Mouse (Mus musculus) embryo, embryonic 9.5 days (tissue): Measurements from ENCODE around the gene Ccdc84.
"Not testable (repeated sequence)": the region's sequence is repeated elsewhere in the genome, so short reads cannot be mapped to it uniquely, and the experiment has no call there.

ENCODE experiments used
- DNase-seq: peaks from one replicate; pipeline ENCODE4 v3.0.0-alpha.2; 2017; ENCODE audit errors: extremely low spot score

The Ccdc84 gene

DNA sequence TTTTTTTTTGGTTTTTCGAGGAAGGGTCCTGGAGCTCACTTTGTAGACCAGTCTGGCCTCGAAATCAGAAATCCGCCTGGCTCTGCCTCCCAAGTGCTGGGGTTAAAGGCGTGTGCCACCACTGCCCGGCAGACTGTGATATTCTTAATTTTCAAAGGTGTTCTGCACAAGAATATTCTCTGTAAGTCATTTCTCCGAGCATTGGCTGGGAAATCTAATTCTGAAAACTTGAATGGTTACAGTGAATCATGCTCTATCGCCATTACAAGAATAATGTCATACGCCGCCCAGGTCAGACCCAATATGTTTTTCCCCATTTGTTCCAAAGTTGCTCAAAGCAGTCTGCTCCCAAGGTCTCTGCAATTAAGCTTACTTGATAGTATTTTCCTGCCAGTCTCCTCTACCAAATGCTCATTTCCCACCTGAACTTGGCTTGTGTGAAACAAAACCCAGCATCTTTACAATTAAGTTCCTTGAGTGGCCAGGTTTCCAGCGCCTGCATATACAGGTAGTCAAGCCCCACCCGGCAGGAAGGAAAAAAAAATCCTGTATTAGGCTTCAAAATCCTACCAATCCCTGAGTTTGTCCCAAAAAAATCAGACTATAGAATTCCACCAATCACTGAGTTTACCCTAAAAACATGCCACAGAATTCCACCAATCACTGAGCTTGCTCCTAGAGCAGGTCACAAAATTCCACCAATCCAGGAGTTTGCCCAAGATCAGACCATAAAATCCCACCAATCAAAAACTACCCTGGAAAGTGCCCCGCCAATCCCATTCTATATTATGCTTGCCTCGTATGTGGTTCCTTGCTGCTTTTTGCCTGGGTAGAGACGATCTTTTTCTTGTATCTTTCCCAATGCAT, at the start of gene Ccdc84:
Ccdc84 (minus strand) TSS at position 51 of the 867 bp plus-strand sequence.
- no peak for DNase-seq

- DNase-seq, result no peak
Observed at GRCm38 (mm10) chr9:44461950-44462349, 43.6 kb upstream of the Ccdc84 start.

GRCm38 (mm10) chr9:44457035-44457742, 38.8 kb upstream of the Ccdc84 start:
- DNase-seq, result peak; percentile 72

DNA sequence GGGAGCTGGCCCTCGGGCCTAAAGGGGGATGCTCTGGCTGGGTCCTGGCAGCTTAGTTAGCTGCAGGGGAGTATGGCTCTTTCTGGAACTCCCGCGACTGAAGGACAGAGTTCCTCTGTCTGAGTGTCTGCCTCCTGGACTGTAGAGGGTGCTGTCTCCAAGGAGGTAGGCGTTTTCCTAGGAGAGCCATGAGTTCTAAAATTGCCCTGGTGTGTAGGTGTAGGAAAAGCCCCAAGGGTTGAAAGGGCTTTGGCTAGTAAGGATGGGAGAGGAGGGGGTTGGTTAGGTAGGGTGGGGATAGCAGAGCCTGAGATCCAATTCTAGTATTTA, 36.5 kb upstream of the Ccdc84 start, which contains the start of gene Upk2:
Upk2 (minus strand) TSS at position 86 of the 330 bp plus-strand sequence.
- no peak for DNase-seq

DNA sequence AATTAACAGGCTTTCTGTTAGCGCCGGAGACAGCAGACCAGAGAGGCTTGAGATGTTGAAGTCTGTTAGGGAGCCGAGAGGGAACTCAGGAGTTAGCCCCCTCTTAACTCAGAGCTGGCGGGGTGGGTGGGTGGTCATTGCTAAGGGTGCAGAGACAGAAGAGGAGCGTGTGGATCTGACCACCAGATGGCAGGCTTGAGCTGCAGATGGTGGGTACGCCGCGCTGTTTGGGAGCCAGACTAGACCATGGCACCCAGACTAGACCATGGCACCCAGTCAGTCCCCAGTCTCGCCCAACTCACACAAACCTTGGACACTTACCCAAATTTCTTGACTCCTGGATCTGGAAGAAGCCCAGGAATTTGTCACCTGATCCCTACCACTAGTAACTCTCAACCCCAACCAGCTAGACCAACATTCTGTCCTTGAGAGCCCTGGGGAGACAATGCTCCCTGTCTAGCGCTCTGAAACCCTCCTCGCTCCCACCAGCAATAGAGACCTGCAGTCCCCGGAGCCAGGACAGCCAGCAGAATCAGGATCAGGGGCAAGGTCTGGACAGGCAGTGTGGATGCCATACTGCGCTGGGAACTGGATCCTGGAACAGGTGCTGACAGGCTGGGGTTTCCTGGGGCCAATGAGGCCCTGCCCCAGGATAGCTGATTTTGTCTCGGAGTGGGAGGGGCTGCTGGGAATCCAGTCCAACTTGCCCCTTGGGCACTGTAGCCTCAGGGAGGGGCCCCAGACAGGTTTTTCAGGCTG, 35.9 kb upstream of the Ccdc84 start:
- DNase-seq, result peak; percentile 82

GRCm38 (mm10) chr9:44450387-44450786, 32.0 kb upstream of the Ccdc84 start:
- DNase-seq, result no peak

DNA sequence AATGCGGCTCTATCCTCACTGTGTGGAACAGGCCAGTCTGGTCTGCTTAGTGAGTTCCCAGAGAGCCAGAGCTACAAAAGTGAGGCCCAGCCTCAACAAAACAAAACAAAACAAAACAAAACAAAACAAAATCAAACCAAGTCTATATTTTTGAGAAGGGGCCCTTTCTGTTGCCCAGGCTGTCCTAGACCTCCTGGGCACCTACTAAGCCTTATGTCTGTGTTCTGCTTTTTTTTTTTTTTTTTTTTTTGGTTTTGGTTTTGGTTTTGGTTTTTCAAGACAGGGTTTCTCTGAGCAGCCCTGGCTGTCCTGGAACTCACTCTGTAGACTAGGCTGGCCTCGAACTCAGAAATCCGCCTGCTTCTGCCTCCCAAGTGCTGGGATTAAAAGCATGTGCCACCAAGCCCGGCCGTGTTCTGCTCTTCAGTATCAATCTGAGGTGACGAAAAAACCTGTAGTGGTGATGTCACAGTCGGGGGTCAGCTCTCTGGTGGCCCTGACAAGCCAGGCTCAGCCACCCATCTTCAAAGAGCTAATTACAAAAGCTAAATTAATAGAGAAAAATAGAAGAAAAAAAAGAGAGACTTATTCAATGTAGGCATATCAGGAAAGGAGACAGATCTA, 26.1 kb upstream of the Ccdc84 start:
- not testable (repeated sequence) for DNase-seq

DNA sequence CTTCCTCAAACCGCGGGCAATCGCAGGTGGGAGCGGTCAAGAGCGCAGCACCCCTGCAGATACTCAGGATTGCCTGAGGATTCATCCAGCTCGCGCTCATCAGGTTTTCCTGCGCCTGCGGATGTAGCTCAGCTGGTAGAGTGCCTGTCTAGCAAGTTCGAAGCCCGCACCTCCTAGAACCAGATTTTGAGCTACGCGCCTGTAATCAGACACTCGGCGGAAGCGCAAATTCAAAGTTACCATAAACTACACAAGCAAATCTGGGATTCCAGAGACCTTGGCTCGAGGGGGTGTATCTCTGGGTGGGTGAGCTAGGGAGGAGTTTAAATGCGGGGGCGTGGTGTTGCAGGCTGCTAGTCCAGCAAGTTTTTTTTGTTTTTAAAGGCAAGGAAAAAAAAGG, 22.6 kb upstream of the Ccdc84 start, which contains the start of gene Foxr1:
Foxr1 (minus strand) TSS at position 176 of the 400 bp plus-strand sequence.
- no peak for DNase-seq

- no peak for DNase-seq
Observed at GRCm38 (mm10) chr9:44435747-44436146, 17.4 kb upstream of the Ccdc84 start.

DNA sequence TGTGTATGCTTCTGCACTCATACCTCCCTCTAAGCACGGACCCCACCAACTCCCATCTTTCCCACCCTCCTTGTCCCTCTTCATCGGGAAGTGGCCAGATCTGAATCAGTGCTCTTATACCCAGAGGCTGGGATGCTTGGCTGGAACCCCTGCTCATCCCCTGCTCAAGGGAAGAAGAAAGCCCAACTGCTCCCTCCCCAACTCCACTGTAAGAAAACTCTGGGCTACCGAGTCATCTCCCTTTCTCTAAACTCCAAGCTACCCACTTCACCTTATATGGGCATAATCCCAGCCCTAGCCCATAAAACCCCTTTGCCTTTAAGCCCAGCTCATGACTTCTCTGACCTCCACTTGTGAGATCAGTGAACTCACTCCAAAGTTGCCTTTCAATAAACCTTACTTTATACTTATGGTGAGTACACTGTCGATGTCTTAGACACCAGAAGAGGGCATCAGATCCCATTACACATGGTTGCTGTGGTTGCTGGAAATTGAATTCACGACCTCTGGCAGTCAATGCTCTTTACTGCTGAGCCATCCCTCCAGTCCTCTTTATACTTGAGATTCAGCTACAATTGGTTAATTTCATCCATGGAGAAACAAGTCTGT, 14.3 kb upstream of the Ccdc84 start:
- no peak for DNase-seq

DNA sequence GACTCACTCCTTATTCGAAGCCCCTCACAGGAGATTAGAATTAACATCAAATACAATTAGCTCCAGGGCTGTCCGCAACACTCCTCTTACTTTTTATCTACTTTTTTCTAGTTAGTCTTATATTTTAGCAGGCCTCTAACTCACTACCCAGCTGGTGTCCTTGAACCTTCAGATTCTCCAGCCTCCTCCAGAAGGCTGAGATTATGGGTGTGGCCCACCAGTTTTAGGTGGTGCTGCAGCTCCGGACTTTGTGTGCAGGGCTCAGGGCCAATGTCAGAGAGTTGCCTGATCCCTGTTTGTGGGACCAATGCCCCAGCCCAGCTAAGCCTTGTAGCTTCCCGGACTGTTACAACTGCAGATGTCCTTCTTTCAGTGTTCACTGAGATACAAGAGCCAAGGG, 5.2 kb upstream of the Ccdc84 start:
- no peak for DNase-seq

- no peak for DNase-seq
Observed at GRCm38 (mm10) chr9:44420280-44420898, 2.0 kb upstream of the Ccdc84 start.

DNA sequence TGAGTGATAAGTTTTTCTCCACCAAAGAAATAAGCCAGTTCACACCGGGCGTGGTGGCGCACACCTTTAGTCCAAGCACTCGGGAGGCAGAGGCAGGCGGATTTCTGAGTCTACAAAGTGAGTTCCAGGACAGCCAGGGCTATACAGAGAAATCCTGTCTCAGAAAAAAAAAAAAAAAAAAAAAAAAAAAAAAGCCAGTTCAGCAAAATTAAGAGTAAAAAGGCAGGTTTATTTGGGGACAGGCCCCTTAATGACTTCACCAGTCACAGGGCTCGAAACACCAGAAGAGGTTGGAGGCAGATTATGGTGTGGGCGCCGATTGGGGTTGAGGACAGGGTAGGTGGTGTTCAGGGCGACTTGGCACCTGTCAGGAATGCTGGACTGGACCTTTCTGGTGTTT, 1.4 kb upstream of the Ccdc84 start:
- DNase-seq, result not testable (repeated sequence)

DNA sequence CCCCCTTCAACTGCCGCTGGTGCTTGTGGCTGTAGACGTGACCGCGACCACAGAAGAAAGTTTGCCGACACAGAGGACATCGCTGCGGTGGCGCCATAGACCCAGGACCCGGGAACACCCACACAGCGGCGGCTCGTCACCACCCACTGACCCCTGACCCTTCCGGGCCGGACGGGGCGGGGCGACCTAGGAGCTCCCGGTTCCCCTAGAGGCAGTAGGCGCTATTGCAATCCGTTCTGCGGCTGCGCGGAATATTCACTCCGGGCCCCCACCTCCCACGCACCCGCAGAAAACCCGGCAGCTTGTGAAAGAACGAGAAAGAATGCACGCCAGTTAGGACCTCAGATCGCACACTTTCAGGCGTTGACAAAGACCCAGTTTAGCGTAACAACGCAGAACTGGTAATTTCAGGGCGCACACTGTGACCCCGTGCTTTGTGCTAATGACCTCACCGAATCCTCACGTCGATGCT, 441 bp downstream of the Ccdc84 start:
- peak; percentile 94 for DNase-seq

- DNase-seq, result no peak
Observed at GRCm38 (mm10) chr9:44417156-44417891, 1.0 kb downstream of the Ccdc84 start.

GRCm38 (mm10) chr9:44412781-44413180, 5.6 kb downstream of the Ccdc84 start:
- DNase-seq, result no peak

DNA sequence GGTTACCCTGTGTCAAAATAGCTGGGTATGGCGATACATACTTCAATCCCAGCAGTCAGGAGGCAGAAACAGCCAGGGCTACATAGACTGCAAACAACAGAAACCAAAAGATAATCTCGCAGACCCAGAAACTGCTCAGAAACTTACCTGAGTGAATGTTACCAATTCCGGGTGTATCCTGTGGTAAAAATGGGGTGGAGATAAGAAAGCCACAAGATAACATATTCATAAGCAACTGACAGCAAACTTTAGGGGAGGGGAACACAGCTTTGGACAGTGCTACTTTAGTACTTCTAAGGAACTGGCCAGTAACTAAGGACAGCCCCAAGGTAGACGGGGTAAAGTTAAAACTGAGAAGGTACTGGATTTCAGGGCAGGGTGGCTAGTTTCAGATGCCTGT, 6.1 kb downstream of the Ccdc84 start:
- no peak for DNase-seq

DNA sequence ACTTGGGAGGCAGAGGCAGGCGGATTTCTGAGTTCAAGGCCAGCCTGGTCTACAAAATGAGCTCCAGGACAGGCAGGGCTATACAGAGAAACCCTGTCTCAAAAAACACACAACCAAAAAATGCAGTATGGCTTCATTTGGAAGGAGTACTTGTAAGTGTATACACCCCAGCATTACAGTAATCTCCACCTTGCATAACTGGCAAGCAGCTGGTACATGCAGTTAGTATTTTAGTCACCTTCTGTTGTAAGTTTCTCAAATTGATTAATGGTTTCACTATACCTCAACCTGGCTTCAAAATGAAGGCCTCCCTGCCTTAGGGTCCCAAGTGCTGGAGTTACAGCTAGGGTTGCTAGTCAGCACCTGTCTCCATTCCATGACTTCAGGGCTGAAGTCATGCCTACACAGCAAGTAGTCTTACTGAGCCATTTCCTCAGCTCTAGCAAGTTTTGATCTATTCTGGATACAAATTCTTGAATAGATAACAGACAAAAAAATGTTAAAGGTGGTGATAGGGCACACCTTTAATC, 6.7 kb downstream of the Ccdc84 start:
- DNase-seq, result no peak

DNA sequence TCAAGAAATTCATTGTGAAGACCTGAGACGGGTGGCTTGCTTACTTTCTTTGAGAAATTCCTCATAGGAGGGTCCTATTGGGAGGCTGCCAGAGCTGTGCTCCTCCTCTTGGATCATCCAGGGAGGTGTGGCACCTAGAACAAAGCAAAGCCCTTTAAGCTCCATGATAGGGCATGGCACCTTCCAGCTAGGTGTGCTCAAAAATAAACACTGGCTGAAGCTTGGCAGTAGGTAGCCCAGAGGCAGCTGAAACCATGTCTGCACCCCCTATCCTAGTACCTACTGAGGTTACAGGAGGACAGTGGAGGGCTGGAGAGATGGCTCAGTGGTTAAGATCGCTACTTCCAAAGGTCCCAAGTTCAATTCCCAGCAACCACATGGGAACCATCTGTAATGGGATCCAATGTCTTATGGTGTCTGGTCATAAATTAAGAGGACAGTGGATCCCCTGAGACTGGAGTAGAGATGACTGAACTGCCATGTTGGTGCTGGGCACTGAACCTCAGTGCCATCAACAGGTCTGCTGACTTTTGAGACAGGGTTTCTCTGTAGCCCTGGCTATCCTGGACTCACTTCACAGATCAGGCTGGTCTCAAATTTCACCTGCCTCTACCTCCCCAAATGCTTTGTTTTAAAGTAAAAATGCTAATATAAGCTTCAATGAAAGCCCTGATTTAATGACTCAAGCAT, 7.6 kb downstream of the Ccdc84 start:
- no peak for DNase-seq
